Mouse (Mus musculus) cerebellum, adult 9-11 months (tissue): ENCODE data around the gene Rbks.
"Not testable (repeated sequence)": the region's sequence is repeated elsewhere in the genome, so short reads cannot be mapped to it uniquely, and the experiment has no call there.

Source experiments
- DNase-seq: peaks from one replicate; pipeline ENCODE4 v3.0.0; 2022

The Rbks gene

GRCm38 (mm10) chr5:31614339-31615025 lies 82.9 kb downstream of the Rbks start:
- DNase-seq, result no peak

GRCm38 (mm10) chr5:31613852-31614286 lies 83.6 kb downstream of the Rbks start:
- DNase-seq, result peak; percentile 85

DNA sequence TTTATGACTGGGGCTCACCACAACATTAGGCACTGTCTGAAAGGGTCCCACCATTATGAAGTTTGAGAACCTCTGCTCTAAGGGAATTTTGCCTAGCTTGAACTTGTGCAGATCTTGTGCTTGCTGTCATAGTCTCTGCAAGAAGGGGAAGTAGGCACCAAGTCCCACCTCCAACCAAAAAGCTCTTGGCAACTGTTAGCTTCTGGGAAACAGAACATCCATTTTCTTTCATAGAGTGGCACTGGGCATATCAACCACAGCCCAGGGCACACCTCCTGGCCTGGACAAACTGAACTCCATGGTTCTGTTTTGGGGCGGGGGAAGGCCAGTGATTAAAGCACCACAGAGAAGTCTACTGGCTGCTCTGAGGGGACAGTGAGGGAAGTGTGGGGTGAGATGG lies 86.2 kb downstream of the Rbks start:
- no peak for DNase-seq

DNA sequence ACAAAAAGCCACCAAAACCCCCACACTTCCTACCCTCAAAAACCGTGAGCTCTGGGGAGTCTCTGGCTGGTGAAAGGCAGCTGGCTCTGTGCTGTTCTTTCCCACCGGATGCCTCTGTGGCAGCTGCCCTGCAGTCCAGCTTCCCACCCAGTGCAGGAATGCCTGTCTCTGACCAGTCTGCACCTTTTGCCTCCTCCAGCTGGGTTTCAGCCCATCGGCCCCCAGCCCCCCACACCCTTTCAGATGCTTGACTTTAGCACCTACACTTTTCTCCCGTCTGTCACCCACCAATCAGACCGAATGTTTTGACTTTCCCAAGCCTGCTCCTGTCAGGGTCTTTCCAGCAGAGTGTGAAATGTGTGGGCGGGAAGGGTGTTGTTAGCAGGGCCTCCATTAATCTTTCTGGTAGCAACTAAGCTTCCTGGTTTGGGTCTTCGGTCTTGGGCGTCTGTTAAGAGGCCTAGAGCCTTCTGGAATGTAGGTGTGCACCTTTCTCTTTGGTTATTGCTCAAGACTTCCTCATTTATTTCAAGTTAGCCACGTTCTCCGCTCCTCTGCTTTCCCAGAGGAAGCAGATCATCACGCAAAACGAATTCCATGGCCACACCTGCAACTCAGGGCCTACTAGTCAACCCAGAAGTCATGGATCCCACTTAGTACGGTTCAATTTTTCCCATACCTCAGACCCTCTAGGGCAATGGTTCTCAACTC lies 86.9 kb downstream of the Rbks start:
- DNase-seq, result no peak

GRCm38 (mm10) chr5:31606151-31606550 lies 91.3 kb downstream of the Rbks start:
- DNase-seq, result no peak

GRCm38 (mm10) chr5:31603766-31604165 lies 93.7 kb downstream of the Rbks start:
- no peak for DNase-seq

DNA sequence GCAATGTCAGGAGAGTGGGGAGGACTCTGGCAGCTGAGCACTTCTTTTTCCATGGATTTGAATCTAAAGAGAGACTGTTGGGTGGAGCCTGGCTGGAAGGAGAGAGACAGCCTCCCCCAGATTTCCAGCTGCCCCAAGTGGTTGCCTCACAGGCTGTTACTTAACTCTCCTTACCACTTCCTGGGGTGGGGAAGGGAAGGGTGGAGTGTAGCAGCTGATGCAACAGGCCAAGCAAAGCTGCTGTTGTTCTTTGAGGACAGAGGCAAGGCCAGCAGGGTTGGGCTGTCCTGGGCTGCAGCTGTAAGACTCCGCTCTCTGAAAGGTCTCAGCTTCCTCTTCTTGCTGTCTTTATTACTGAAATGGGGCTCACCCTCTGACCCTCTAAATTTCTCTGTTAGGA lies 95.0 kb downstream of the Rbks start:
- no peak for DNase-seq

GRCm38 (mm10) chr5:31601162-31601722 lies 96.2 kb downstream of the Rbks start:
- no peak for DNase-seq

DNA sequence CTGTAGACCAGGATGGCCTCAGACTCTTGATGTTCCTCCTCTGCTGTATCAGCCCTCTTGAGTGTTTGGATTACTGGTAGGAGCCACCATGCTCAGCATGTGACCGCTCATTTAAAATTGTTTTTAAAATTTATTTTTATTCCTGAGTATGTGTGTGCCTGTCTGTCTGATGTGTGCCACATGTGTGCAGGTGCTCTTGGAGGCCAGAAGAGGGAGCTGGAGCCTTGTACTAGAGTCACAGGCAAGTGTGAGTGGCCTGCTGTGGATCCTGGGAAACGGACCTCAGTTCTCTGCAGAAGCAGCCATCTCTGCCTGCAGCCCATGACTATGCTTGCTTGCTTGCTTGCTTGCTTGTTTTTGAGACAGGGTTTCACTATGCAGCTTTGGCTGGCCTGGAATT lies 98.3 kb downstream of the Rbks start:
- no peak for DNase-seq

- DNase-seq, result no peak
Observed at GRCm38 (mm10) chr5:31598579-31598978, 98.8 kb downstream of the Rbks start.

DNA sequence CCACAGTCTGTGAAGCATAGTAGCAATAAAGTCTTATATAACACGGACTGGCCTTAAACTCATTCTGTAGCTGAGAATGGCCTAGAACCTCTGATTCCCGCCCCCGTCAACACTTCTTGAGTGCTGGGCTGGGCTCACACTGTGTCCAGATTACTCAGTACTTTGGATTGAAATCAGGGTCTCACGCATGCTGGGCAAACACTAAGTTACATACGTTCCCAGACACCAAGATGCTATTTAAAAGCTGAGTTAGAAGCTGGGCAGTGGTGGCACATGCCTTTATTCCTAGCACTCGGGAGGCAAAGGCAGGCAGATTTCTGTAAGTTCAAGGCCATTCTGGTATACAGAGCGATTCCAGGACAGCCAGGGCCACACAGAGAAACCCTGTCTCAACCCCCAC lies 99.3 kb downstream of the Rbks start:
- no peak for DNase-seq

GRCm38 (mm10) chr5:31597430-31597944 lies 99.9 kb downstream of the Rbks start:
- no peak for DNase-seq

- DNase-seq, result peak; percentile 53
Observed at GRCm38 (mm10) chr5:31596481-31597429, 100.7 kb downstream of the Rbks start, which contains the start of gene Mrpl33. TSS of gene Mrpl33 (plus strand) at chr5:31596935.

- DNase-seq, result no peak
Observed at GRCm38 (mm10) chr5:31595868-31596267, 101.6 kb downstream of the Rbks start.

GRCm38 (mm10) chr5:31591122-31591521 lies 106.3 kb downstream of the Rbks start:
- no peak for DNase-seq

- no peak for DNase-seq
Observed at GRCm38 (mm10) chr5:31589711-31590319, 107.6 kb downstream of the Rbks start.

DNA sequence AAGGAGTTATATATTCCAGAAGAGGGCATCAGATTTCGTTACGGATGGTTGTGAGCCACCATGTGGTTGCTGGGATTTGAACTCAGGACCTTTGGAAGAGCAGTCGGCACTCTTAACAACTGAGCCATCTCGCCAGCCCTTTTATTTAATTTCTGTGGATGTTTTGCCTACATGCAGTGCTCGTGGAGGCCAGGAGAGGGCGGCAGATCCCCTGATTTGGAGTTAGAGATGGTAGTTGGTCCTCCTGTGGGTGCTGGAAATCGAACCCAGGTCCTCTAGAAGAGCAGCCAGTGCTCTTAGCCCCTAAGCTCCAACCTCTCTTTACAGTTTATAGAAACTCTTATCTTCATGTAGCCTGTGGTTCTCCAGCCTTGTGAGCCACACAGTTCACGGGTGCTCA lies 108.8 kb downstream of the Rbks start:
- not testable (repeated sequence) for DNase-seq

- no peak for DNase-seq
Observed at GRCm38 (mm10) chr5:31588016-31588415, 109.4 kb downstream of the Rbks start.

DNA sequence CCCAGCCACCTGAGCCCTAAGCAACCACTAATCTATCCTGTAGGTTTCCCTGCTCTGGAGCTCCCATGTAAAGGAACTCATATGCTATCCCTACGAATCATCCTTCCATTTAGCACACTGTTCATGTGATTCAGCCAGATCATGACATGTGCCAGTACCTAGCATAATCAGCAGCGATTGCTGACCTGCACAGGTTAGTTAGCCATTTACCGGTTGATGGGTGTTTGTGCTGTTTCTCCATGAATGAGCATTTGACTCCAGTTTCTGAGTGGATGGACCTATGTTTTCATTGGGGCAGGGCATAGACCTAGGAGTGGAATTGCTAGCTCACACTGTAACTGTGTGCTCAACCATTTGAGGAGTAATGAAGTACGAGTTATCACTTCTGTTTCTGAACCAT lies 111.9 kb downstream of the Rbks start:
- DNase-seq, result no peak

- no peak for DNase-seq
Observed at GRCm38 (mm10) chr5:31583261-31583660, 114.2 kb downstream of the Rbks start.

DNA sequence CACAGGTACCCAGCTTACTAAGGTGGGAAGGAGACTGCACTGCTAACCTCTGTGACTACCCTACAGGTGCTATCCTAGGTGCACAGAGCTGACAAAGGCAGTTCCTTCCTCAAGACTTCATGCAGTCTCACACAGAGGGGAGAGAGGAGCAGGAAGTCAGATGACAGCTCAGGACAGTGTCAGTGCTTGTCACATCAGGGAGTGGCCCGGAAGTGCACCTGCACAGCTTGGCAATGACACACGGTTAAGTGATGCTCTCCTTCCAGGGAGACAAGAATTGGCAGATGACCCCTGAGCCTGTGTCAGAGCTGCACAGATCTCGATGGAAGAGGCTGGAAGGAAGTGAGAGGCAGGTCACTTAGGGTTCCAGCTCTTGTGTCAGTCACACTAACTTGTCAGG lies 115.5 kb downstream of the Rbks start:
- no peak for DNase-seq

DNA sequence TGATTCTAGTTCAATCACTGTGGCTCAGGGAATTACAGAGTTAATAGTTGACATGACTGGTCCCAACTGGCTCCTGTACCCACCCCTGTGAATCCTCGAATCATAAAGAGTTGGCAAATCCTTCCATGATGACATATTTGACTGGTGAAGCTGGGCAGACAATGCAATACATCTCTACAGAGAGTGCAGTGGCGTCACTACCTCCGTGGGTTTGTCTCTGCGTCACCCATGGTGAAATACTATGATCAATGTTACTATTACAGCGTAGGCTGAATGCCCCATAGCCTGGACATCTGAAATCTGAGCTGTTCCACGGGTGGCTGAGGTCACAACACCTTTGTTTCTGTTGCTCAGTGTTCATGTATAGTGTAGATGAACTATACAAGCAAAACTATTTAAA lies 116.2 kb downstream of the Rbks start:
- no peak for DNase-seq
